Mouse (Mus musculus): ENCODE data around the gene Zfp850. TPM values are rescaled to one million over a fixed set of nuclear protein-coding genes. Genes with fewer than 3 reads are reported as not detected.
"Not testable (repeated sequence)": the region's sequence is repeated elsewhere in the genome, so short reads cannot be mapped to it uniquely, and the experiment has no call there.

Zfp850 gene
- polyA plus RNA-seq, 1 experiment = 2.2 TPM

DNA sequence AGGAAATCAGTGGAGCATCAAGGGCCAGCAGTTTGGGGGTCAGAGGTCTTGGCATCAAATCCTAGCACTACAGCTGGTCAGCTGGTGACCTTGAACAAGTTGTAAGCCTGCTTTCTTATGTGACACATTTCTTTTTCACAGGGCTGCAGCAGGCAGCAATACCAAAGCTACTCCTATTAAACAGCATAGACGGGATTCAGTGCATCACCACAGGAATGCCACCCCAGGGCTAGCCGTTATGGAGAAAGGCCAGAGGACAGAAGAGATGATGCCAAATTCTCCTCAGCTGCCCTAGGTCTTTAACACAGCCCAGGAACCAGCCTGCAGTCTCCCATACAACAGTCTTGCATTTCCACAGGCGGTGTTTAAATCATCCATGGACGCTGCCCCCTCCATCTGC, 30.6 kb upstream of the Zfp850 start:
- peaks cover 60% of the 10 kb centered on the region for H3K36me3 ChIP-seq (ENCODE audit: control insufficient read depth, insufficient read depth, low read length)
- whole genome bisulfite sequencing = 97% methylated on average over 4 of the region's 4 CpGs

DNA sequence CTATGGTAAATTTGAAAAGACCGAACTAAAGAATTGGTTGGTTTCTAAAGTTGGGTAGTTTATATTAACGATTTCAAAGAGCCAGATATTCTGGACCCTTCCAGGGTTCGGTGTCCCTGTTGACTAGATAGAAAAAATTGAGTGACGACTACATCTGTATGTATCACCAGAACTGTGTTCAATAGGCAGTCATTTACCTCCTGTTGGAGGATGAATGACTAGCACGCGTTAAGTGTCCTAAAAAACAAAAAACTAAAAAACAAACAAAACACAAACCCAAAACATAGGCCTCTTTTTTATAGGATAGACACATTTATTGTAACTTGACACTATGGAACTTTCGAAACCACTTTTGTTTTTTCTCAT, 513 bp upstream of the Zfp850 start:
- Histone ChIP-seq H3K36me3 (ENCODE audit: control insufficient read depth, insufficient read depth, low read length) (no peaks in the 10 kb centered on the region; the same call in 1 of the 2 replicates), H3K4me3 (ENCODE audit: control insufficient read depth, insufficient read depth, low read length) (peak overlapping the region; percentile 97), H3K27ac (ENCODE audit: control insufficient read depth, insufficient read depth, low read length) (no peak overlapping the region), H3K27me3 (ENCODE audit: control insufficient read depth, insufficient read depth, low read length) (no peaks in the 10 kb centered on the region), H3K4me1 (replicated peaks; ENCODE audit: control insufficient read depth, insufficient read depth, low read length) (peaks cover 3% of the 10 kb centered on the region)
- no peak for DNase-seq
- no peak for TF ChIP-seq CTCF (IDR thresholded peaks at IDR 0.05; ENCODE audit: borderline replicate concordance, control insufficient read depth, extremely low read depth, insufficient read depth, low read length, poor library complexity)
- no peak for TF ChIP-seq POLR2A (IDR thresholded peaks at IDR 0.05; ENCODE audit: control insufficient read depth, extremely low read depth, insufficient read depth, low read length, poor library complexity)
- WGBS = 26% methylated on average over 7 of the region's 7 CpGs

More for the DNA sequence above, 30.6 kb upstream of the Zfp850 start:
- no peaks in the 10 kb centered on the region for H3K27me3 ChIP-seq (ENCODE audit: control insufficient read depth, insufficient read depth, low read length)
- H3K4me3 ChIP-seq (ENCODE audit: control insufficient read depth, insufficient read depth, low read length) = no peak overlapping the region
- TF ChIP-seq CTCF (IDR thresholded peaks at IDR 0.05; ENCODE audit: borderline replicate concordance, control insufficient read depth, extremely low read depth, insufficient read depth, low read length, poor library complexity) (no peak), POLR2A (IDR thresholded peaks at IDR 0.05; ENCODE audit: control insufficient read depth, extremely low read depth, insufficient read depth, low read length, poor library complexity) (no peak)
- DNase-seq = no peak
- H3K27ac ChIP-seq (ENCODE audit: control insufficient read depth, insufficient read depth, low read length) = no peak overlapping the region
- peaks cover 7% of the 10 kb centered on the region for H3K4me1 ChIP-seq (replicated peaks; ENCODE audit: control insufficient read depth, insufficient read depth, low read length)

DNA sequence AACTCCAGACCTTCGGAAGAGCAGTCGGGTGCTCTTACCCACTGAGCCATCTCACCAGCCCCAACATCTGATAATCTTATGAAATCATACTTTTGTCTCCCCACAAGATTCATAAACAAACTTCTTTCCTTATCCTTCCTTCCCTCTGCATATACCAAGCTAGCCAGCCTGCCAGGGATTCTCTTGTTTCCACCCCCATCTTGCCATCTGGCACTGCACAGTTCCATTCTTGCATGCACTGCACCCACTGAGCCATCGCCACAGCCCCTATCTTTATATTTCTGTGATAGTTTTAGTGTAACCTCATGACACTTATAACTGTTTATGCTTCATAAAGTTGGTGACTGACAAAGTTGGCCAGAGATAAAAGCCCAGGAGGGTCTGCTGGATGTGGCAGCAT, 3.6 kb downstream of the Zfp850 start:
- DNase-seq = no peak
- Histone ChIP-seq H3K27ac (ENCODE audit: control insufficient read depth, insufficient read depth, low read length) (no peak overlapping the region), H3K36me3 (ENCODE audit: control insufficient read depth, insufficient read depth, low read length) (peaks cover 13% of the 10 kb centered on the region), H3K27me3 (ENCODE audit: control insufficient read depth, insufficient read depth, low read length) (no peaks in the 10 kb centered on the region), H3K4me1 (replicated peaks; ENCODE audit: control insufficient read depth, insufficient read depth, low read length) (peaks cover 3% of the 10 kb centered on the region), H3K4me3 (ENCODE audit: control insufficient read depth, insufficient read depth, low read length) (no peak overlapping the region)
- TF ChIP-seq CTCF (IDR thresholded peaks at IDR 0.05; ENCODE audit: borderline replicate concordance, control insufficient read depth, extremely low read depth, insufficient read depth, low read length, poor library complexity) = no peak
- TF ChIP-seq POLR2A (IDR thresholded peaks at IDR 0.05; ENCODE audit: control insufficient read depth, extremely low read depth, insufficient read depth, low read length, poor library complexity) = no peak
- 97% methylated on average over 3 of the region's 3 CpGs for WGBS

DNA sequence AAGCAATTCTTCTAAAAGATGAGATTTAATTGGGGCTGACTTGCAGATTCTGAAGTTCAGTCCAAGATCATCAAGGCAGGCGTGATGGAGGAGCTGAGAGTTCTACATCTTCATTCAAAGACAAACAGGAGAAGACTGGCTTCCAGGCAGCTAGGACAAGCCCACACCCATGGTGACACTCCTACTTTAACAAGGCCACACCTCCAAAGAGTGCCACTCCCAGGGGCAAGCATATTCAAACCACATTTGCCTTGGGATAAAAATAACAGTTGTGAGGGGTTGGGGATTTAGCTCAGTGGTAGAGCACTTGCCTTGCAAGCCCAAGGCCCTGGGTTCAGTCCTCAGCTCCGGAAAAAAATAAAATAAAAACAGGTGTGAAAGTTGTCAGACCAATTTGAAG, 31.7 kb downstream of the Zfp850 start:
- Histone ChIP-seq H3K27me3 (ENCODE audit: control insufficient read depth, insufficient read depth, low read length) (no peaks in the 10 kb centered on the region), H3K36me3 (ENCODE audit: control insufficient read depth, insufficient read depth, low read length) (no peaks in the 10 kb centered on the region), H3K4me3 (ENCODE audit: control insufficient read depth, insufficient read depth, low read length) (no peak overlapping the region), H3K27ac (ENCODE audit: control insufficient read depth, insufficient read depth, low read length) (no peak overlapping the region), H3K4me1 (replicated peaks; ENCODE audit: control insufficient read depth, insufficient read depth, low read length) (peaks cover 5% of the 10 kb centered on the region; the same call in 1 of the 2 replicates)
- 88% methylated on average over 2 of the region's 2 CpGs for WGBS
- no peak for DNase-seq
- TF ChIP-seq POLR2A (IDR thresholded peaks at IDR 0.05; ENCODE audit: control insufficient read depth, extremely low read depth, insufficient read depth, low read length, poor library complexity) = no peak
- TF ChIP-seq CTCF (IDR thresholded peaks at IDR 0.05; ENCODE audit: borderline replicate concordance, control insufficient read depth, extremely low read depth, insufficient read depth, low read length, poor library complexity) = no peak

DNA sequence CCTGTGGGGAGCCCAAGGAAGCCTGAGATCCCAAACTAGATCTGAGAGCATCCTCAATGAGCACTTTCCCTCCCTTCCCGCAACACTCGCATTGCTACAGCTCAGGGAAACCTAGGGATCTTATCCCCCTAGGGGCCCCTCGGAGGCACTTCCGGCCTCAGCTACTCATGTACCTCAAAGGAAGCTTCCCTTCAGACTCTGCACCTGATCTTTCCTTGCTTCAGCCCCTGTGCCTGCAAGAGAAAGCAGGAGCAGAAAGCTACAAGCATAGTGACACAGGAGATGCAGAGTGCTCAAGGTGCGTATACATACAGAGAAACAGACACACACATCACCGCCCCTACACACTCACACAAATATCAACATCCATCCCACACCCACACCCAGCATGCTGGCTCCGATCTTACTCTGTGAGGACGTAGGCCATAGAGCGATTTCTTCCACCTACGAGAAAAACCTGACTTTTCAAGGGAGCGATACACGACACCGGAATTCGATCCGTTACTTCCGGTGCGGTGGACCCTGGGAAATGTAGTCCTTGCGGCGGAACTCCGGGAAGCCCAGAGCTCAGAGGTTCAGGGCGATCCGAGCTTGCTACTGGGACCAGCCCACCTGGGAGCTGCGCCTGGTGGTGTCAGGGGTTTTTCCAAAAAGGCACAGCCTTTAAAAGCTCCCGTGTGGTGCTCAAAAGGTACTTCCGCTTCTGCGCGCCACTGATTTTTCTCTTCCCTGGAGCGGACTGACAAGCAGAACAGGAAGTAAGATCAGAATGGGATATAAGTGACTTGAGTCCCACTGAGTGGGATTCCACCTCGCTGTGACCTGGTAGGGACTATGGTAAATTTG, 35.0 kb downstream of the Zfp850 start, which contains the start of gene Zfp780b:
Gene Zfp780b, minus strand, starts transcription at position 489 of the 846 bp plus-strand sequence.
- WGBS = under 1% methylated on average over 29 of the region's 29 CpGs
- Histone ChIP-seq H3K36me3 (ENCODE audit: control insufficient read depth, insufficient read depth, low read length) (no peaks in the 10 kb centered on the region), H3K27ac (ENCODE audit: control insufficient read depth, insufficient read depth, low read length) (peak within 1 kb of the TSS; percentile 80), H3K4me3 (ENCODE audit: control insufficient read depth, insufficient read depth, low read length) (peak within 1 kb of the TSS; percentile 62), H3K4me1 (replicated peaks; ENCODE audit: control insufficient read depth, insufficient read depth, low read length) (peaks cover 5% of the 10 kb centered on the region; the same call in 1 of the 2 replicates), H3K27me3 (ENCODE audit: control insufficient read depth, insufficient read depth, low read length) (no peaks in the 10 kb centered on the region)
- TF ChIP-seq CTCF (IDR thresholded peaks at IDR 0.05; ENCODE audit: borderline replicate concordance, control insufficient read depth, extremely low read depth, insufficient read depth, low read length, poor library complexity) (no peak), POLR2A (IDR thresholded peaks at IDR 0.05; ENCODE audit: control insufficient read depth, extremely low read depth, insufficient read depth, low read length, poor library complexity) (0 out of 2 replicates have a peak, but pooled peaks have one; percentile 27)
- DNase-seq = peak; percentile 72

DNA sequence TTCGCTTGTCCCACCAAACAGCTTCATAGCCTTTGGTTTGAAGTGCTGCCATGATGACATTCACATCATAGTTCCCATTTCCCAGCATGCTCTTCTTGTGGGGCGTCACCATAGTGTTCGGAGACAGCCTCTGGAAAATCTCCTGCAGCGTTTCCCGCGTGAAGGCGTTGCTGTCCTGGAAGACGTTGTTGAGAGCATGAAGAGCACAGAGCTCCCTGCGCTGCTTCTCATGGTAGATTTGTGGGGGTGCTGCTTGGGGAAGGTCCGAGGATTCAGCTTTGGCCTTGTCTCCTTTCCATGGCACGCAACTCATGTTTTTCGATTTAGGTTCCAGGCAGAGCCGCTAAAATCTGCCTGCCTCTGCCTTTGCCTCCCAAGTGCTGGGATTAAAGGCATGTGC, 64.5 kb downstream of the Zfp850 start:
- not testable (repeated sequence) for H3K36me3 ChIP-seq (ENCODE audit: control insufficient read depth, insufficient read depth, low read length); DNase-seq
- WGBS = 96% methylated on average over 13 of the region's 13 CpGs

DNA sequence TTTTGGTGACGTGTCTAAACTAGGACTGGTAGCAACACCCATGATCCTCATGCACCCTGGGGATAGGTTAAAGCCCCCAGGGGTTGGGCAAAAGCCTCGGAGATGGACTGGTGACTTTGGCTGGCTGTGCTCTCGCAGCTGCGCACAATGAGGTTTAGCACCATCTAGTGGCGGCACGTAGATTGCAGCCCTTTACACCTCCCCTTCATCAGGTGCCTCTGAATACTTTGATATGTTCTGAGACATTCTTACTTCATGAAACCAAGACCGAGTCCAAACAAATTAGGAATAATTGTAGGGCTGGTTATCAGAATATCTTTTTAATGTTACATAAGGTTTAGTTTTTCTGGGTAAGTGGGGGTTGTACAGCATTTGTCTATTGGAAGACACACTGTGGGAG, 72.0 kb downstream of the Zfp850 start:
- H3K36me3 ChIP-seq (ENCODE audit: control insufficient read depth, insufficient read depth, low read length); H3K4me3 ChIP-seq (ENCODE audit: control insufficient read depth, insufficient read depth, low read length); H3K27ac ChIP-seq (ENCODE audit: control insufficient read depth, insufficient read depth, low read length); H3K27me3 ChIP-seq (ENCODE audit: control insufficient read depth, insufficient read depth, low read length); H3K4me1 ChIP-seq (replicated peaks; ENCODE audit: control insufficient read depth, insufficient read depth, low read length): not testable (repeated sequence)
- DNase-seq = peak; percentile 23
- 18% methylated on average over 5 of the region's 7 CpGs for WGBS

More for the DNA sequence above, 64.5 kb downstream of the Zfp850 start:
- not testable (repeated sequence) for H3K27ac ChIP-seq (ENCODE audit: control insufficient read depth, insufficient read depth, low read length); H3K4me1 ChIP-seq (replicated peaks; ENCODE audit: control insufficient read depth, insufficient read depth, low read length); H3K27me3 ChIP-seq (ENCODE audit: control insufficient read depth, insufficient read depth, low read length); H3K4me3 ChIP-seq (ENCODE audit: control insufficient read depth, insufficient read depth, low read length)

Other genes starting within 250 kb of the Zfp850 start
- 1.6 TPM in 2 replicates for gene Zfp626, start 206.9 kb downstream of the Zfp850 start, polyA plus RNA-seq (2012; rRNA removed)
- gene Zfp59, start 175.5 kb downstream of the Zfp850 start, polyA plus RNA-seq (2012; rRNA removed) = 0.71 and 0.94 TPM in 2 replicates
- 2.4 and 2.8 TPM in 2 replicates for gene Zfp607a, start 156.6 kb downstream of the Zfp850 start, polyA plus RNA-seq (2012; rRNA removed)
- gene Zfp974, start 84.7 kb downstream of the Zfp850 start, polyA plus RNA-seq (2012; rRNA removed) = 0.94 and 1.0 TPM in 2 replicates
- 2.7 and 3.3 TPM in 2 replicates for gene Zfp780b, start 34.9 kb downstream of the Zfp850 start, polyA plus RNA-seq (2012; rRNA removed)
- 184 and 197 TPM in 2 replicates for gene Psmc4, start 36.0 kb upstream of the Zfp850 start, polyA plus RNA-seq (2012; rRNA removed)
- 296 and 318 TPM in 2 replicates for gene Fcgbp, start 57.1 kb upstream of the Zfp850 start, polyA plus RNA-seq (2012; rRNA removed)
- 0.99 and 1.0 TPM in 2 replicates for gene 9530053A07Rik, start 115.4 kb upstream of the Zfp850 start, polyA plus RNA-seq (2012; rRNA removed)
- gene Fbl, start 155.6 kb upstream of the Zfp850 start, polyA plus RNA-seq (2012; rRNA removed) = 72.4 and 91.4 TPM in 2 replicates
- gene Dyrk1b, start 165.4 kb upstream of the Zfp850 start, polyA plus RNA-seq (2012; rRNA removed) = 126 and 145 TPM in 2 replicates

Data from thymus, adult 2 months (tissue).